Mouse (Mus musculus) lung, postnatal 25 days (tissue): ENCODE measurements around the gene Rilp.
A peak's percentile ranks its signal among the peaks of the same experiment; 100 is the strongest.

Experiments used
- DNase-seq: peaks from one replicate; pipeline ENCODE4 v3.0.0; 2022; ENCODE audit warnings: low spot score

Rilp gene

GRCm38 (mm10) chr11:75509741-75510626 lies at the start of gene Rilp:
Rilp (plus strand) TSS chr11:75510094.
- peak; percentile 93 for DNase-seq

- peak; percentile 97 for DNase-seq
Measured at GRCm38 (mm10) chr11:75460103-75460843, 49.6 kb upstream of the Rilp start.

GRCm38 (mm10) chr11:75460844-75461742 lies 48.8 kb upstream of the Rilp start, which contains the start of gene Tlcd2:
Tlcd2 (plus strand) TSS chr11:75461715.
- peak; percentile 100 for DNase-seq

GRCm38 (mm10) chr11:75461743-75462252 lies 48.1 kb upstream of the Rilp start:
- DNase-seq = no peak

GRCm38 (mm10) chr11:75462253-75462783 lies 47.6 kb upstream of the Rilp start:
- peak; percentile 85 for DNase-seq

- DNase-seq = peak; percentile 92
Measured at GRCm38 (mm10) chr11:75462865-75463336, 47.0 kb upstream of the Rilp start.

- DNase-seq = no peak
Measured at GRCm38 (mm10) chr11:75463624-75464023, 46.3 kb upstream of the Rilp start.

- no peak for DNase-seq
Measured at GRCm38 (mm10) chr11:75464417-75464816, 45.5 kb upstream of the Rilp start.

- DNase-seq = no peak
Measured at GRCm38 (mm10) chr11:75465051-75465450, 44.8 kb upstream of the Rilp start.

- no peak for DNase-seq
Measured at GRCm38 (mm10) chr11:75466731-75467505, 43.0 kb upstream of the Rilp start.

GRCm38 (mm10) chr11:75467512-75468215 lies 42.2 kb upstream of the Rilp start:
- peak; percentile 61 for DNase-seq

GRCm38 (mm10) chr11:75468410-75468809 lies 41.5 kb upstream of the Rilp start:
- DNase-seq = no peak

GRCm38 (mm10) chr11:75469261-75469660 lies 40.6 kb upstream of the Rilp start:
- no peak for DNase-seq

GRCm38 (mm10) chr11:75470675-75471074 lies 39.2 kb upstream of the Rilp start:
- no peak for DNase-seq

- DNase-seq = no peak
Measured at GRCm38 (mm10) chr11:75472469-75473081, 37.3 kb upstream of the Rilp start.

GRCm38 (mm10) chr11:75473376-75473775 lies 36.5 kb upstream of the Rilp start:
- DNase-seq = no peak

GRCm38 (mm10) chr11:75486192-75486591 lies 23.7 kb upstream of the Rilp start:
- DNase-seq = no peak

GRCm38 (mm10) chr11:75486601-75487285 lies 23.2 kb upstream of the Rilp start, which contains the start of gene Prpf8:
Prpf8 (plus strand) TSS chr11:75486816.
- DNase-seq = peak; percentile 98

- no peak for DNase-seq
Measured at GRCm38 (mm10) chr11:75487496-75487895, 22.4 kb upstream of the Rilp start.
